ENCODE assay signal across 9 mouse cellular contexts in the genomic region with DNA sequence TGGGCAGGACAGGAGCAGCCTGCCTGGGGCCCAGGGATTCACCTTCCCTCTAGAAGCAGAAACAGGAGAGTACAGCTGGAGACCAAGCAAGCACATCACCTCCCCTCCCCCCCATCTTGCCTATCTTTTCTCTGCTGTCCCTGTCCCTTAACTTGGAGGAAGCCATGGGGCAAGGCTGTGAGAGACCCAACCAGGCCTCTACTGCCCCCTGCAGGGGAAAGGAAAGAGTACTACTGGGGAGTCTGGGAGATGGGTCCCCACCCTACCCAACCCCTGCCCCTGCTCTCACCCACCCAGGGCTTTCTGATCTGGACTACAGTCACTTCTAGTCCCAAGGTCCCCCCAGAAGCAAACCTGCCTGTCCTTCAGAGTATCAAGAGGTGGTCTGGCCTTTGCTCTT. TPM values are rescaled to one million over a fixed set of nuclear protein-coding genes. Genes with fewer than 3 reads are reported as not detected.
DNase-seq lines count a peak whose midpoint lies in the region; ATAC-seq lines count a peak whose summit lies in the region.
"Had no signal": no experiment of that assay in that cellular context is flagged by ENCODE, and none has a peak within 500 bp of the region (broad histone marks: within the 10 kb centered on the region; RNA-seq: fewer than 3 reads in every experiment).

No protein-coding gene starts in this region.

- H3K4me1 ChIP-seq in midbrain, embryonic 10.5 days = peaks cover 5% of the 10 kb centered on the region; the same call in 1 of the 2 replicates
- 0 out of 2 replicates have a peak, but pooled peaks cover 2% of the 10 kb centered on the region for H3K4me1 ChIP-seq in midbrain, embryonic 16.5 days (ENCODE audit: control insufficient read depth, insufficient read depth, low read length)
- H3K4me1 ChIP-seq: midbrain, embryonic 12.5 days had no signal

- H3K9me3 ChIP-seq in midbrain, embryonic 10.5 days (replicated peaks) = no peaks in the 10 kb centered on the region
- H3K9me3 ChIP-seq in midbrain, embryonic 16.5 days (replicated peaks; ENCODE audit: control insufficient read depth, low read length, poor library complexity, severe bottlenecking) = no peaks in the 10 kb centered on the region
- H3K9me3 ChIP-seq: midbrain, embryonic 12.5 days had no signal

- peak; percentile 39 for DNase-seq in midbrain, embryonic 10.5 days (ENCODE audit: low spot score)
- DNase-seq in adrenal gland, postnatal 10 days = peak; percentile 73
- DNase-seq in forelimb bud, embryonic 11.5 days (ENCODE audit: low read depth, low spot score) = peak; percentile 29
- DNase-seq in kidney, adult 9 months = peak; percentile 53
- peak; percentile 58 to 69 for DNase-seq in lung, postnatal 4 days
- peak; percentile 65 for DNase-seq in thymus, postnatal 0 days (ENCODE audit: low spot score)
- DNase-seq in right cerebral cortex, postnatal 4 days = no peak

- H3K36me3 ChIP-seq in midbrain, embryonic 10.5 days = peaks cover 54% of the 10 kb centered on the region
- no peaks in the 10 kb centered on the region for H3K36me3 ChIP-seq in midbrain, embryonic 16.5 days (ENCODE audit: control insufficient read depth, insufficient read depth, low read length)

- no peak overlapping the region for H3K4me3 ChIP-seq in midbrain, embryonic 10.5 days
- H3K4me3 ChIP-seq in midbrain, embryonic 16.5 days (ENCODE audit: low read depth, low read length) = no peak overlapping the region
- H3K4me3 ChIP-seq: midbrain, embryonic 12.5 days had no signal

- no peak overlapping the region for H3K4me2 ChIP-seq in midbrain, embryonic 16.5 days (ENCODE audit: low read length)
- H3K4me2 ChIP-seq: midbrain, embryonic 12.5 days had no signal

- H3K27ac ChIP-seq in midbrain, embryonic 10.5 days (replicated peaks) = no peak overlapping the region
- H3K27ac ChIP-seq in midbrain, embryonic 16.5 days (ENCODE audit: low read length) = no peak overlapping the region
- H3K27ac ChIP-seq: midbrain, embryonic 12.5 days had no signal

- no peaks in the 10 kb centered on the region for H3K27me3 ChIP-seq in midbrain, embryonic 10.5 days (ENCODE audit: low read depth, poor library complexity, severe bottlenecking)
- no peaks in the 10 kb centered on the region for H3K27me3 ChIP-seq in midbrain, embryonic 16.5 days (ENCODE audit: control insufficient read depth, insufficient read depth, low read depth, low read length)
- H3K27me3 ChIP-seq: midbrain, embryonic 12.5 days had no signal

- H3K9ac ChIP-seq in midbrain, embryonic 16.5 days (ENCODE audit: low read depth, low read length) = no peak overlapping the region
- H3K9ac ChIP-seq: midbrain, embryonic 12.5 days had no signal

- no peak for ATAC-seq in midbrain, embryonic 16.5 days

RNA-seq across cellular contexts. Expression of gene Ttc23, which starts 53.6 kb away (rescaled TPM):
- 36.0 and 36.5 TPM in 2 replicates for polyA plus RNA-seq in midbrain, embryonic 10.5 days (2016; fragmentation: Nextera tagmentation; extraction: Ambion mirVana)
- 5.4 and 8.9 TPM in 2 replicates for polyA plus RNA-seq in midbrain, embryonic 16.5 days (2015; fragmentation: Nextera tagmentation; extraction: Ambion mirVana)
- 10 to 100 TPM; 30.5 to 42.8 TPM for total RNA-seq in adrenal gland, postnatal 10 days (2021)
- polyA plus RNA-seq in thymus, postnatal 0 days (2015; fragmentation: Nextera tagmentation; extraction: Ambion mirVana) = 14.7 and 16.1 TPM in 2 replicates

RNA-seq across cellular contexts. Expression of gene Lrrc28, which starts 55.8 kb away (rescaled TPM):
- 19.5 and 21.9 TPM in 2 replicates for polyA plus RNA-seq in midbrain, embryonic 10.5 days (2016; fragmentation: Nextera tagmentation; extraction: Ambion mirVana)
- polyA plus RNA-seq in midbrain, embryonic 16.5 days (2015; fragmentation: Nextera tagmentation; extraction: Ambion mirVana) = 24.0 and 30.4 TPM in 2 replicates
- total RNA-seq in adrenal gland, postnatal 10 days (2021) = 10 to 100 TPM; 17.6 to 19.3 TPM
- 23.9 and 24.3 TPM in 2 replicates for polyA plus RNA-seq in thymus, postnatal 0 days (2015; fragmentation: Nextera tagmentation; extraction: Ambion mirVana)

RNA-seq across cellular contexts. Expression of gene Synm, which starts 58.7 kb away (rescaled TPM):
- 0.83 and 1.5 TPM in 2 replicates for polyA plus RNA-seq in midbrain, embryonic 10.5 days (2016; fragmentation: Nextera tagmentation; extraction: Ambion mirVana)
- 4.6 and 5.1 TPM in 2 replicates for polyA plus RNA-seq in midbrain, embryonic 16.5 days (2015; fragmentation: Nextera tagmentation; extraction: Ambion mirVana)
- total RNA-seq in adrenal gland, postnatal 10 days (2021) = 10 to 100 TPM in 1 of 2 experiments, 1 to 10 TPM in 1; 5.9 to 10.9 TPM
- polyA plus RNA-seq in thymus, postnatal 0 days (2015; fragmentation: Nextera tagmentation; extraction: Ambion mirVana) = 4.8 and 5.8 TPM in 2 replicates
